Mouse (Mus musculus) lung, adult 2 months (tissue): ENCODE data around the gene Adgrf1.

Experiments
- CTCF ChIP-seq: fragments of 200-500 bp; IDR thresholded peaks from 2 replicates; pipeline ENCODE4 v1.5.1; 2011; ENCODE audit warnings: mild to moderate bottlenecking, low read length, control low read depth; ENCODE audit not compliant: insufficient read depth
- POLR2A ChIP-seq: fragments of 200-500 bp; IDR thresholded peaks from 2 replicates; pipeline ENCODE4 v1.6.1; 2011; ENCODE audit warnings: low read depth, mild to moderate bottlenecking, control low read depth, low read length, borderline replicate concordance; ENCODE audit errors: extremely low read depth

GRCm38 (mm10) chr17:43359826-43360619 lies 89.9 kb downstream of the Adgrf1 start, which contains the start of gene Adgrf5:
- no peak for TF ChIP-seq CTCF
- TF ChIP-seq POLR2A = peak; percentile 74; the same call in 1 of the 2 replicates
